Mouse (Mus musculus): Measurements from ENCODE around the gene Akt3. TPM values are rescaled to one million over a fixed set of nuclear protein-coding genes. Genes with fewer than 3 reads are reported as not detected.

Gene Akt3
- 42.5 and 44.3 TPM in 2 replicates for polyA plus RNA-seq (2011; ENCODE audit: insufficient read depth, insufficient read length, low read depth, missing spikeins)

GRCm38 (mm10) chr1:177258034-177258342, at the start of gene Akt3:
Gene Akt3, minus strand, starts transcription at chr1:177258203.
- H3K4me3 ChIP-seq (ENCODE audit: low read depth, low read length) = peak within 1 kb of the TSS; percentile 95
- H3K27me3 ChIP-seq (ENCODE audit: control insufficient read depth, insufficient read depth, low read length, poor library complexity, severe bottlenecking) = no peaks in the 10 kb centered on the region; the same call in 1 of the 2 replicates
- TF ChIP-seq CTCF (IDR thresholded peaks at IDR 0.05; ENCODE audit: low read depth, low read length) = no peak
- TF ChIP-seq POLR2A (IDR thresholded peaks at IDR 0.05; ENCODE audit: insufficient read depth, low read length) = no peak
- no peak for TF ChIP-seq EP300 (IDR thresholded peaks at IDR 0.05; ENCODE audit: insufficient read depth, low read depth, low read length)
- H3K9ac ChIP-seq (ENCODE audit: low read depth, poor library complexity, severe bottlenecking) = peak within 1 kb of the TSS; percentile 98
- no peaks in the 10 kb centered on the region for H3K9me3 ChIP-seq (replicated peaks; ENCODE audit: control insufficient read depth, insufficient read depth, low read length, poor library complexity, severe bottlenecking)
- no peaks in the 10 kb centered on the region for H3K4me1 ChIP-seq (ENCODE audit: control insufficient read depth, insufficient read depth, low read length)
- no peaks in the 10 kb centered on the region for H3K36me3 ChIP-seq (ENCODE audit: control insufficient read depth, insufficient read depth, low read length, poor library complexity, severe bottlenecking)
- no peak within 1 kb of the TSS for H3K27ac ChIP-seq (ENCODE audit: insufficient read depth, low read length)

GRCm38 (mm10) chr1:177307549-177307948, 49.5 kb upstream of the Akt3 start:
- H3K27ac ChIP-seq (ENCODE audit: insufficient read depth, low read length) = no peak overlapping the region
- no peaks in the 10 kb centered on the region for H3K36me3 ChIP-seq (ENCODE audit: control insufficient read depth, insufficient read depth, low read length, poor library complexity, severe bottlenecking)
- H3K9ac ChIP-seq (ENCODE audit: low read depth, poor library complexity, severe bottlenecking) = no peak overlapping the region
- H3K4me3 ChIP-seq (ENCODE audit: low read depth, low read length) = no peak overlapping the region
- H3K9me3 ChIP-seq (replicated peaks; ENCODE audit: control insufficient read depth, insufficient read depth, low read length, poor library complexity, severe bottlenecking) = no peaks in the 10 kb centered on the region
- no peak for TF ChIP-seq POLR2A (IDR thresholded peaks at IDR 0.05; ENCODE audit: insufficient read depth, low read length)
- TF ChIP-seq CTCF (IDR thresholded peaks at IDR 0.05; ENCODE audit: low read depth, low read length) = no peak
- TF ChIP-seq EP300 (IDR thresholded peaks at IDR 0.05; ENCODE audit: insufficient read depth, low read depth, low read length) = no peak
- no peaks in the 10 kb centered on the region for H3K4me1 ChIP-seq (ENCODE audit: control insufficient read depth, insufficient read depth, low read length)
- H3K27me3 ChIP-seq (ENCODE audit: control insufficient read depth, insufficient read depth, low read length, poor library complexity, severe bottlenecking) = no peaks in the 10 kb centered on the region; the same call in none of the 2 replicates

- no peaks in the 10 kb centered on the region for H3K9me3 ChIP-seq (replicated peaks; ENCODE audit: control insufficient read depth, insufficient read depth, low read length, poor library complexity, severe bottlenecking)
- H3K4me1 ChIP-seq (ENCODE audit: control insufficient read depth, insufficient read depth, low read length) = no peaks in the 10 kb centered on the region
- no peaks in the 10 kb centered on the region for H3K36me3 ChIP-seq (ENCODE audit: control insufficient read depth, insufficient read depth, low read length, poor library complexity, severe bottlenecking)
- H3K4me3 ChIP-seq (ENCODE audit: low read depth, low read length) = no peak overlapping the region
- no peak overlapping the region for H3K9ac ChIP-seq (ENCODE audit: low read depth, poor library complexity, severe bottlenecking)
- TF ChIP-seq POLR2A (IDR thresholded peaks at IDR 0.05; ENCODE audit: insufficient read depth, low read length) (no peak), CTCF (IDR thresholded peaks at IDR 0.05; ENCODE audit: low read depth, low read length) (no peak), EP300 (IDR thresholded peaks at IDR 0.05; ENCODE audit: insufficient read depth, low read depth, low read length) (no peak)
- no peaks in the 10 kb centered on the region; the same call in 1 of the 2 replicates for H3K27me3 ChIP-seq (ENCODE audit: control insufficient read depth, insufficient read depth, low read length, poor library complexity, severe bottlenecking)
- H3K27ac ChIP-seq (ENCODE audit: insufficient read depth, low read length) = no peak overlapping the region
Measured at GRCm38 (mm10) chr1:177298231-177298630, 40.2 kb upstream of the Akt3 start.

- no peak for TF ChIP-seq POLR2A (IDR thresholded peaks at IDR 0.05; ENCODE audit: insufficient read depth, low read length)
- no peak for TF ChIP-seq EP300 (IDR thresholded peaks at IDR 0.05; ENCODE audit: insufficient read depth, low read depth, low read length)
- TF ChIP-seq CTCF (IDR thresholded peaks at IDR 0.05; ENCODE audit: low read depth, low read length) = no peak
- Histone ChIP-seq H3K9ac (ENCODE audit: low read depth, poor library complexity, severe bottlenecking) (no peak overlapping the region), H3K27ac (ENCODE audit: insufficient read depth, low read length) (no peak overlapping the region), H3K27me3 (ENCODE audit: control insufficient read depth, insufficient read depth, low read length, poor library complexity, severe bottlenecking) (no peaks in the 10 kb centered on the region), H3K4me3 (ENCODE audit: low read depth, low read length) (no peak overlapping the region), H3K9me3 (replicated peaks; ENCODE audit: control insufficient read depth, insufficient read depth, low read length, poor library complexity, severe bottlenecking) (no peaks in the 10 kb centered on the region), H3K36me3 (ENCODE audit: control insufficient read depth, insufficient read depth, low read length, poor library complexity, severe bottlenecking) (no peaks in the 10 kb centered on the region), H3K4me1 (ENCODE audit: control insufficient read depth, insufficient read depth, low read length) (no peaks in the 10 kb centered on the region)
Measured at GRCm38 (mm10) chr1:177286764-177287163, 28.8 kb upstream of the Akt3 start.

GRCm38 (mm10) chr1:177281925-177282324, 23.9 kb upstream of the Akt3 start:
- no peak for TF ChIP-seq EP300 (IDR thresholded peaks at IDR 0.05; ENCODE audit: insufficient read depth, low read depth, low read length)
- TF ChIP-seq CTCF (IDR thresholded peaks at IDR 0.05; ENCODE audit: low read depth, low read length) = no peak
- TF ChIP-seq POLR2A (IDR thresholded peaks at IDR 0.05; ENCODE audit: insufficient read depth, low read length) = no peak
- Histone ChIP-seq H3K36me3 (ENCODE audit: control insufficient read depth, insufficient read depth, low read length, poor library complexity, severe bottlenecking) (no peaks in the 10 kb centered on the region), H3K9ac (ENCODE audit: low read depth, poor library complexity, severe bottlenecking) (no peak overlapping the region), H3K9me3 (replicated peaks; ENCODE audit: control insufficient read depth, insufficient read depth, low read length, poor library complexity, severe bottlenecking) (no peaks in the 10 kb centered on the region), H3K4me3 (ENCODE audit: low read depth, low read length) (no peak overlapping the region), H3K4me1 (ENCODE audit: control insufficient read depth, insufficient read depth, low read length) (no peaks in the 10 kb centered on the region), H3K27ac (ENCODE audit: insufficient read depth, low read length) (no peak overlapping the region), H3K27me3 (ENCODE audit: control insufficient read depth, insufficient read depth, low read length, poor library complexity, severe bottlenecking) (no peaks in the 10 kb centered on the region)

GRCm38 (mm10) chr1:177277361-177277760, 19.4 kb upstream of the Akt3 start:
- Histone ChIP-seq H3K4me3 (ENCODE audit: low read depth, low read length) (no peak overlapping the region), H3K9me3 (replicated peaks; ENCODE audit: control insufficient read depth, insufficient read depth, low read length, poor library complexity, severe bottlenecking) (no peaks in the 10 kb centered on the region), H3K9ac (ENCODE audit: low read depth, poor library complexity, severe bottlenecking) (no peak overlapping the region), H3K27ac (ENCODE audit: insufficient read depth, low read length) (no peak overlapping the region), H3K4me1 (ENCODE audit: control insufficient read depth, insufficient read depth, low read length) (no peaks in the 10 kb centered on the region), H3K27me3 (ENCODE audit: control insufficient read depth, insufficient read depth, low read length, poor library complexity, severe bottlenecking) (no peaks in the 10 kb centered on the region; the same call in 1 of the 2 replicates), H3K36me3 (ENCODE audit: control insufficient read depth, insufficient read depth, low read length, poor library complexity, severe bottlenecking) (no peaks in the 10 kb centered on the region)
- TF ChIP-seq CTCF (IDR thresholded peaks at IDR 0.05; ENCODE audit: low read depth, low read length) (no peak), POLR2A (IDR thresholded peaks at IDR 0.05; ENCODE audit: insufficient read depth, low read length) (no peak), EP300 (IDR thresholded peaks at IDR 0.05; ENCODE audit: insufficient read depth, low read depth, low read length) (no peak)
